7 mouse cellular contexts compared by ENCODE assay signal in genomic region chr11:50376156-50376790, GRCm38 (mm10). TPM values are rescaled to one million over a fixed set of nuclear protein-coding genes. Genes with fewer than 3 reads are reported as not detected.
A peak's percentile ranks its signal among the peaks of the same experiment; 100 is the strongest.
DNase-seq lines count a peak whose midpoint lies in the region; ATAC-seq and TF ChIP-seq lines count a peak whose summit lies in the region.

No protein-coding gene starts in this region.

- peak overlapping the region; percentile 99 for H3K9ac ChIP-seq in forebrain, embryonic 13.5 days
- H3K9ac ChIP-seq in liver, embryonic 14.5 days (replicated peaks): peak overlapping the region; percentile 91

- no peak for TF ChIP-seq EP300 in liver, embryonic 14.5 days (IDR thresholded peaks at IDR 0.05; ENCODE audit: low read depth)

- no peak for TF ChIP-seq CTCF in spleen, adult 2 months (IDR thresholded peaks at IDR 0.05; ENCODE audit: extremely low read depth, insufficient read depth, insufficient read length, insufficient replicate concordance)
- TF ChIP-seq CTCF in liver, embryonic 14.5 days (IDR thresholded peaks at IDR 0.05; ENCODE audit: low read depth): no peak

- H3K36me3 ChIP-seq in spleen, adult 2 months (ENCODE audit: control insufficient read depth, insufficient read depth, low read length): peaks cover 9% of the 10 kb centered on the region
- peaks cover 14% of the 10 kb centered on the region for H3K36me3 ChIP-seq in forebrain, embryonic 13.5 days (ENCODE audit: poor library complexity, severe bottlenecking)
- H3K36me3 ChIP-seq in liver, embryonic 14.5 days (replicated peaks; ENCODE audit: control insufficient read depth, insufficient read depth, low read depth): peaks cover 14% of the 10 kb centered on the region

- H3K27me3 ChIP-seq in spleen, adult 2 months (ENCODE audit: control insufficient read depth, insufficient read depth, low read length): no peaks in the 10 kb centered on the region
- no peaks in the 10 kb centered on the region for H3K27me3 ChIP-seq in forebrain, embryonic 13.5 days
- no peaks in the 10 kb centered on the region for H3K27me3 ChIP-seq in liver, embryonic 14.5 days (ENCODE audit: control insufficient read depth, insufficient read depth, low read length)

- H3K4me1 ChIP-seq in spleen, adult 2 months (ENCODE audit: control insufficient read depth, insufficient read depth, insufficient read length): peaks cover 15% of the 10 kb centered on the region
- peaks cover 30% of the 10 kb centered on the region for H3K4me1 ChIP-seq in forebrain, embryonic 13.5 days
- peaks cover 16 to 17% of the 10 kb centered on the region in 2 experiments for H3K4me1 ChIP-seq in liver, embryonic 14.5 days (replicated peaks; ENCODE audit: control insufficient read depth in 2 of 2, insufficient read depth in 2 of 2, low read length in 1 of 2)

- peak overlapping the region; percentile 85 for H3K4me2 ChIP-seq in forebrain, embryonic 13.5 days
- peak overlapping the region; percentile 95 for H3K4me2 ChIP-seq in liver, embryonic 14.5 days (ENCODE audit: low read depth)

- no peak for TF ChIP-seq POLR2A in spleen, adult 2 months (IDR thresholded peaks at IDR 0.05; ENCODE audit: low read depth, low read length)

- H3K4me3 ChIP-seq in spleen, adult 2 months (ENCODE audit: extremely low read depth, insufficient read depth, insufficient read length): peak overlapping the region; percentile 83; the same call in 1 of the 2 replicates
- H3K4me3 ChIP-seq in forebrain, embryonic 13.5 days: peak overlapping the region; percentile 96
- H3K4me3 ChIP-seq in liver, embryonic 14.5 days (ENCODE audit: insufficient read depth in 1 of 2, low read depth in 2 of 2, low read length in 2 of 2): peak overlapping the region; percentile 69 to 83

- H3K9me3 ChIP-seq in forebrain, embryonic 13.5 days (replicated peaks): no peaks in the 10 kb centered on the region
- H3K9me3 ChIP-seq in liver, embryonic 14.5 days (ENCODE audit: control insufficient read depth, low read length): no peaks in the 10 kb centered on the region

- 34% methylated on average over 10 of the region's 10 CpGs for WGBS in spleen, adult 2 months
- 27% methylated on average over 10 of the region's 10 CpGs for WGBS in forebrain, embryonic 13.5 days
- 32% methylated on average over 10 of the region's 10 CpGs for WGBS in liver, embryonic 14.5 days (ENCODE audit: insufficient replicate concordance)

- DNase-seq in spleen, adult 2 months (ENCODE audit: low read depth in 1 of 2, low spot score in 2 of 2): no peak
- no peak for DNase-seq in spleen, postnatal 14 days (ENCODE audit: low spot score in 2 of 2)
- DNase-seq in liver, embryonic 14.5 days (ENCODE audit: low read depth in 3 of 3, low spot score in 3 of 3): no peak
- DNase-seq in thymus, postnatal 14 days: peak; percentile 30
- no peak for DNase-seq in layer of hippocampus, adult 11-12 months (ENCODE audit: low spot score)
- no peak for DNase-seq in layer of hippocampus, adult 8-10 months (ENCODE audit: low spot score in 2 of 2)

- peak overlapping the region; percentile 96; the same call in 1 of the 2 replicates for H3K27ac ChIP-seq in spleen, adult 2 months (ENCODE audit: insufficient read depth, low read length)
- H3K27ac ChIP-seq in forebrain, embryonic 13.5 days: peak overlapping the region; percentile 100
- peak overlapping the region; percentile 97 for H3K27ac ChIP-seq in liver, embryonic 14.5 days

- ATAC-seq in forebrain, embryonic 13.5 days: no peak
- ATAC-seq in liver, embryonic 14.5 days (ENCODE audit: insufficient read depth): no peak

RNA-seq across cellular contexts. Expression of gene Hnrnph1, which starts 0.5 kb away (rescaled TPM):
- 33.6 and 43.8 TPM in 2 replicates for polyA plus RNA-seq in spleen, adult 2 months (2012; rRNA removed)
- 721 and 763 TPM in 2 replicates for polyA plus RNA-seq in forebrain, embryonic 13.5 days (2015; fragmentation: Nextera tagmentation; extraction: Ambion mirVana)
- polyA plus RNA-seq in liver, embryonic 14.5 days (2012; rRNA removed): 163 and 200 TPM in 2 replicates
- 101 and 120 TPM in 2 replicates for polyA plus RNA-seq in liver, embryonic 14.5 days (2014; fragmentation: Nextera tagmentation; extraction: Ambion mirVana)
- 100 to 1,000 TPM; 246 to 288 (median 274) TPM for total RNA-seq in layer of hippocampus, adult 8-10 months (2022)

RNA-seq across cellular contexts. Expression of gene Cby3, which starts 22.0 kb away (rescaled TPM):
- polyA plus RNA-seq in spleen, adult 2 months (2012; rRNA removed): not detected in 2 replicates
- 0.25 and 1.1 TPM in 2 replicates for polyA plus RNA-seq in forebrain, embryonic 13.5 days (2015; fragmentation: Nextera tagmentation; extraction: Ambion mirVana)
- 0.08 TPM in 1 of 2 replicates, not detected in the other for polyA plus RNA-seq in liver, embryonic 14.5 days (2012; rRNA removed)
- polyA plus RNA-seq in liver, embryonic 14.5 days (2014; fragmentation: Nextera tagmentation; extraction: Ambion mirVana): not detected in 2 replicates
- under 1 TPM in 1 of 4 experiments, not detected in 3; 0.96 TPM for total RNA-seq in layer of hippocampus, adult 8-10 months (2022)

RNA-seq across cellular contexts. Expression of gene Canx, which starts 50.8 kb away (rescaled TPM):
- 23.2 and 23.5 TPM in 2 replicates for polyA plus RNA-seq in spleen, adult 2 months (2012; rRNA removed)
- 243 and 261 TPM in 2 replicates for polyA plus RNA-seq in forebrain, embryonic 13.5 days (2015; fragmentation: Nextera tagmentation; extraction: Ambion mirVana)
- 55.3 and 91.6 TPM in 2 replicates for polyA plus RNA-seq in liver, embryonic 14.5 days (2012; rRNA removed)
- polyA plus RNA-seq in liver, embryonic 14.5 days (2014; fragmentation: Nextera tagmentation; extraction: Ambion mirVana): 136 and 143 TPM in 2 replicates
- total RNA-seq in layer of hippocampus, adult 8-10 months (2022): 100 to 1,000 TPM; 388 to 462 (median 411) TPM

RNA-seq across cellular contexts. Expression of gene Rufy1, which starts 54.7 kb away (rescaled TPM):
- polyA plus RNA-seq in spleen, adult 2 months (2012; rRNA removed): 9.6 and 13.0 TPM in 2 replicates
- 26.1 and 28.0 TPM in 2 replicates for polyA plus RNA-seq in forebrain, embryonic 13.5 days (2015; fragmentation: Nextera tagmentation; extraction: Ambion mirVana)
- polyA plus RNA-seq in liver, embryonic 14.5 days (2012; rRNA removed): 3.5 and 5.1 TPM in 2 replicates
- 7.1 and 8.9 TPM in 2 replicates for polyA plus RNA-seq in liver, embryonic 14.5 days (2014; fragmentation: Nextera tagmentation; extraction: Ambion mirVana)
- 10 to 100 TPM; 29.6 to 33.1 (median 32.7) TPM for total RNA-seq in layer of hippocampus, adult 8-10 months (2022)
